Mouse (Mus musculus): ENCODE results near the gene Wnt10b.

DNA sequence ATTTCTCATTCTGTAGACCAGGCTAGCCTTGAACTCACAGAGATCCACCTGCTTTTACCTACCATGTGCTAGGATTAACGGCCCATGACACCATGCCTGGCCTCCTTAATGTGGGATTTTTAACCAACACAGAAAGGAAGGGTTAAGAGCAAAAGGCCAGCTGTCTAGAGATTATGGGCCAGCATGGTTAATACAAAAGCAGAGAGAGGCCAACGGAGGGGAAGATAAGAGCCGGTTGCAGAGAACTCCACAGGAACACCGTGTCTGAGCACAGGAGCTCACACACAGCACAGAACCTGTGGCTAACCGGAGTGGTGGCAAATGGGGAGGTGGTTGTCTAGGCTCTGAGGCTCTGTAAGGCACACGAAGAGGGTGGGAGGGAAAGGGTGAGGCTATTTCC is 44.6 kb downstream of the Wnt10b start:
- TF ChIP-seq CTCF (IDR thresholded peaks at IDR 0.05; ENCODE audit: insufficient read depth, low read length) (no peak), POLR2A (IDR thresholded peaks at IDR 0.05; ENCODE audit: borderline replicate concordance, extremely low read depth, low read depth, low read length) (no peak)
